Comparison of ENCODE assay signal across 19 mouse cellular contexts in genomic region chr1:135676938-135677682, GRCm38 (mm10). TPM values are rescaled to one million over a fixed set of nuclear protein-coding genes. Genes with fewer than 3 reads are reported as not detected.
A peak's percentile ranks its signal among the peaks of the same experiment; 100 is the strongest.
DNase-seq lines count a peak whose midpoint lies in the region; ATAC-seq and TF ChIP-seq lines count a peak whose summit lies in the region.
"Had no signal": no experiment of that assay in that cellular context is flagged by ENCODE, and none has a peak within 500 bp of the region (broad histone marks: within the 10 kb centered on the region; RNA-seq: fewer than 3 reads in every experiment).

No protein-coding gene starts in this region.

- no peaks in the 10 kb centered on the region for H3K27me3 ChIP-seq in forebrain, embryonic 14.5 days (replicated peaks; ENCODE audit: control insufficient read depth, insufficient read depth, low read length)
- no peaks in the 10 kb centered on the region for H3K27me3 ChIP-seq in forebrain, embryonic 10.5 days (ENCODE audit: poor library complexity, severe bottlenecking)
- peaks cover 48% of the 10 kb centered on the region for H3K27me3 ChIP-seq in E14TG2a.4 (ENCODE audit: insufficient read depth, low read length)
- no peaks in the 10 kb centered on the region; the same call in 1 of the 2 replicates for H3K27me3 ChIP-seq in midbrain, embryonic 12.5 days
- H3K27me3 ChIP-seq: embryonic facial prominence, embryonic 15.5 days; intestine, embryonic 15.5 days; kidney, embryonic 15.5 days had no signal

- H3K36me3 ChIP-seq in forebrain, embryonic 14.5 days (ENCODE audit: control insufficient read depth, insufficient read depth, low read length): no peaks in the 10 kb centered on the region
- H3K36me3 ChIP-seq in forebrain, embryonic 10.5 days (replicated peaks): no peaks in the 10 kb centered on the region
- no peaks in the 10 kb centered on the region for H3K36me3 ChIP-seq in E14TG2a.4 (ENCODE audit: insufficient read depth, low read length)
- H3K36me3 ChIP-seq in midbrain, embryonic 12.5 days: no peaks in the 10 kb centered on the region
- H3K36me3 ChIP-seq: embryonic facial prominence, embryonic 15.5 days; heart, embryonic 10.5 days; intestine, embryonic 15.5 days; kidney, embryonic 15.5 days had no signal

- H3K4me2 ChIP-seq in forebrain, embryonic 14.5 days (ENCODE audit: low read length): no peak overlapping the region
- H3K4me2 ChIP-seq in midbrain, embryonic 12.5 days (replicated peaks): no peak overlapping the region
- H3K4me2 ChIP-seq: embryonic facial prominence, embryonic 15.5 days; intestine, embryonic 15.5 days; kidney, embryonic 15.5 days had no signal

- TF ChIP-seq CTCF in E14TG2a.4 (conservative IDR thresholded peaks at IDR 0.05; ENCODE audit: low read length): no peak
- TF ChIP-seq CTCF in brain, embryonic 14.5 days (IDR thresholded peaks at IDR 0.05; ENCODE audit: borderline replicate concordance, extremely low read depth, insufficient read depth, insufficient read length): no peak

- no peak overlapping the region for H3K27ac ChIP-seq in forebrain, embryonic 14.5 days (ENCODE audit: low read depth, low read length)
- no peak overlapping the region for H3K27ac ChIP-seq in forebrain, embryonic 10.5 days
- H3K27ac ChIP-seq in midbrain, embryonic 12.5 days (replicated peaks): peak overlapping the region; percentile 65
- H3K27ac ChIP-seq: embryonic facial prominence, embryonic 15.5 days; heart, embryonic 10.5 days; intestine, embryonic 15.5 days; kidney, embryonic 15.5 days had no signal

- TF ChIP-seq POLR2A in brain, embryonic 14.5 days (IDR thresholded peaks at IDR 0.05; ENCODE audit: borderline replicate concordance, extremely low read depth, insufficient read depth, insufficient read length, poor library complexity, severe bottlenecking): no peak

- peak; percentile 23 for DNase-seq in forebrain, embryonic 14.5 days (ENCODE audit: low spot score)
- no peak for DNase-seq in forebrain, embryonic 10.5 days (ENCODE audit: extremely low spot score, low spot score)
- DNase-seq in brain, embryonic 14.5 days (ENCODE audit: low read depth): peak; percentile 57
- DNase-seq in cerebellum, adult 8-10 months: no peak
- no peak for DNase-seq in adipocyte (ENCODE audit: low spot score)
- DNase-seq in natural killer cell, adult 2 months (ENCODE audit: low spot score in 2 of 2): no peak
- DNase-seq: adrenal gland, adult 2 months; cerebellum, adult 2 months; gastrocnemius, postnatal 36 days; left cerebral cortex, postnatal 4 days; lung, adult 2 months; lung, postnatal 36 days; thymus, postnatal 4 days had no signal

- H3K4me3 ChIP-seq in forebrain, embryonic 14.5 days (ENCODE audit: low read depth, low read length): no peak overlapping the region
- H3K4me3 ChIP-seq in forebrain, embryonic 10.5 days: no peak overlapping the region
- 0 out of 2 replicates have a peak overlapping the region, but pooled peaks have one; percentile 17 for H3K4me3 ChIP-seq in E14TG2a.4 (replicated peaks; ENCODE audit: low read length)
- no peak overlapping the region for H3K4me3 ChIP-seq in midbrain, embryonic 12.5 days
- H3K4me3 ChIP-seq: embryonic facial prominence, embryonic 15.5 days; heart, embryonic 10.5 days; intestine, embryonic 15.5 days; kidney, embryonic 15.5 days had no signal

- H3K9me3 ChIP-seq in forebrain, embryonic 14.5 days (replicated peaks; ENCODE audit: control insufficient read depth, low read length): no peaks in the 10 kb centered on the region
- H3K9me3 ChIP-seq in forebrain, embryonic 10.5 days: no peaks in the 10 kb centered on the region
- no peaks in the 10 kb centered on the region for H3K9me3 ChIP-seq in E14TG2a.4 (ENCODE audit: low read length)
- H3K9me3 ChIP-seq in midbrain, embryonic 12.5 days: no peaks in the 10 kb centered on the region
- H3K9me3 ChIP-seq: embryonic facial prominence, embryonic 15.5 days; heart, embryonic 10.5 days; intestine, embryonic 15.5 days; kidney, embryonic 15.5 days had no signal

- no peaks in the 10 kb centered on the region for H3K4me1 ChIP-seq in forebrain, embryonic 14.5 days (ENCODE audit: control insufficient read depth, insufficient read depth, low read length)
- H3K4me1 ChIP-seq in forebrain, embryonic 10.5 days: peaks cover 21% of the 10 kb centered on the region
- peaks cover 70% of the 10 kb centered on the region for H3K4me1 ChIP-seq in E14TG2a.4 (replicated peaks; ENCODE audit: low read depth, low read length)
- peaks cover 13% of the 10 kb centered on the region; the same call in 1 of the 2 replicates for H3K4me1 ChIP-seq in midbrain, embryonic 12.5 days
- H3K4me1 ChIP-seq: intestine, embryonic 15.5 days had no signal

- H3K9ac ChIP-seq in forebrain, embryonic 14.5 days (ENCODE audit: low read length): no peak overlapping the region
- no peak overlapping the region for H3K9ac ChIP-seq in midbrain, embryonic 12.5 days (replicated peaks)
- H3K9ac ChIP-seq: embryonic facial prominence, embryonic 15.5 days; intestine, embryonic 15.5 days; kidney, embryonic 15.5 days had no signal

- ATAC-seq in forebrain, embryonic 14.5 days: no peak
- no peak for ATAC-seq in midbrain, embryonic 12.5 days (ENCODE audit: low FRiP score, low read depth)
- ATAC-seq: intestine, embryonic 15.5 days had no signal

- WGBS in forebrain, embryonic 14.5 days: 53% methylated on average over 8 of the region's 8 CpGs
- 49% methylated on average over 7 of the region's 8 CpGs for WGBS in forebrain, embryonic 10.5 days
- 48% methylated on average over 8 of the region's 8 CpGs for WGBS in midbrain, embryonic 12.5 days

RNA-seq across cellular contexts. Expression of gene Csrp1, which starts 42.8 kb away (rescaled TPM):
- polyA plus RNA-seq in forebrain, embryonic 14.5 days (2014; fragmentation: Nextera tagmentation; extraction: Ambion mirVana): 22.3 and 24.9 TPM in 2 replicates
- 41.9 and 42.0 TPM in 2 replicates for polyA plus RNA-seq in forebrain, embryonic 10.5 days (2016; fragmentation: Nextera tagmentation; extraction: Ambion mirVana)
- 28.4 and 29.1 TPM in 2 replicates for polyA plus RNA-seq in brain, embryonic 14.5 days (2012; rRNA removed)
- polyA plus RNA-seq in midbrain, embryonic 12.5 days (2016; fragmentation: Nextera tagmentation; extraction: Ambion mirVana): 35.6 and 41.0 TPM in 2 replicates

Comparison
In these comparisons a context has a peak if more than half of its experiments do, and no peak if none do; other contexts are left out.
1. DNase-seq: peak in forebrain, embryonic 14.5 days (single experiment) and brain, embryonic 14.5 days (single experiment); none in forebrain, embryonic 10.5 days (single experiment), cerebellum, adult 8-10 months (single experiment), adipocyte (single experiment) and natural killer cell, adult 2 months (0 of 2).